Mouse (Mus musculus) heart, embryonic 16.5 days (tissue): ENCODE measurements around the gene AC109138.7. TPM values are rescaled to one million over a fixed set of nuclear protein-coding genes. Genes with fewer than 3 reads are reported as not detected.
"Not testable (repeated sequence)": the region's sequence is repeated elsewhere in the genome, so short reads cannot be mapped to it uniquely, and the experiment has no call there.

Experiments used
- ATAC-seq: fragments of 200-750 bp; cut with Nextera tagmentation; replicated peaks from 2 replicates; pipeline ENCODE4 v1.8.0; 2017; ENCODE audit warnings: moderate number of reproducible peaks; ENCODE audit not compliant: insufficient read depth, low FRiP score; ENCODE audit errors: extremely low read depth
- H3K27ac ChIP-seq: fragments of 300-500 bp; sonication (generic); 2 replicates; pipeline ENCODE4 v1.5.1; 2014; ENCODE audit warnings: mild to moderate bottlenecking, low read length, control low read depth, moderate library complexity
- H3K27me3 ChIP-seq: fragments of 300-500 bp; sonication (generic); 2 replicates; pipeline ENCODE4 v1.6.1; 2014; ENCODE audit warnings: low read length, mixed read lengths; ENCODE audit not compliant: control insufficient read depth, insufficient read depth
- H3K36me3 ChIP-seq: fragments of 300-500 bp; sonication (generic); 2 replicates; pipeline ENCODE4 v1.6.1; 2014; ENCODE audit not compliant: control insufficient read depth, insufficient read depth
- H3K4me1 ChIP-seq: fragments of 300-500 bp; sonication (generic); 2 replicates; pipeline ENCODE4 v1.6.1; 2014; ENCODE audit warnings: low read length, mixed read lengths; ENCODE audit not compliant: control insufficient read depth, insufficient read depth
- H3K4me2 ChIP-seq: fragments of 300-500 bp; sonication (generic); 2 replicates; pipeline ENCODE4 v1.6.1; 2014; ENCODE audit warnings: low read depth, mild to moderate bottlenecking, control low read depth, low read length
- H3K4me3 ChIP-seq: fragments of 300-500 bp; sonication (generic); 2 replicates; pipeline ENCODE4 v1.5.1; 2014; ENCODE audit warnings: mild to moderate bottlenecking, control low read depth, low read length
- H3K9ac ChIP-seq: fragments of 300-500 bp; sonication (generic); 2 replicates; pipeline ENCODE4 v1.6.1; 2014; ENCODE audit warnings: low read length, control low read depth
- H3K9me3 ChIP-seq: fragments of 300-500 bp; sonication (generic); replicated peaks from 2 replicates; pipeline ENCODE4 v1.6.1; 2016; ENCODE audit warnings: low read length; ENCODE audit not compliant: control insufficient read depth
- WGBS: fragments of 180-500 bp; shearing (Covaris S2); extraction: QIAGEN DNeasy Blood & Tissue Kit; methylation state at CpG from one replicate; pipeline ENCODE4 v1.1.7; 2014; 5-methylcytosine and 5-hydroxymethylcytosine counted together
- polyA plus RNA-seq: library from polyadenylated mRNA; unstranded; fragments of >200 nt; fragmentation: Nextera tagmentation; extraction: Ambion mirVana; gene quantifications from 2 replicates; pipeline ENCODE4 v1.2.1, GENCODE M21; 2015

The AC109138.7 gene
- polyA plus RNA-seq, 1 experiment from 2014 or later: not detected

DNA sequence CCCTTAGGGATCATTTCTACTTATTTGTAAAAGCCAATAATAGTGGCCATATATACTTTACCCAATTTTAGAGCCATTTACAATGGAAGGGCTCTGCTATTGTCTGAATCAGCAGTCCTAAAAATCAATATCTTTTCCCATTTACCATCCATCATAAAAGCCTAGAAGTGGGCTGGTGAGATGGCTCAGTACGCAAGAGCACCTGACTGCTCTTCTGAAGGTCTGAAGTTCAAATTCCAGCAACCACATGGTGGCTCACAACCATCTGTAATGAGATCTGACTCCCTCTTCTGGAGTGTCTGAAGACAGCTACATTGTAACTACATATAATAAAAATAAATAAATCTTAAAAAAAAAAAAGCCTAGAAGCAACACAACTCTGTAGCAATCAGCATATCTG is 34.5 kb downstream of the AC109138.7 start:
- not testable (repeated sequence) for H3K36me3 ChIP-seq, H3K4me2 ChIP-seq, H3K9me3 ChIP-seq, H3K27ac ChIP-seq, H3K4me3 ChIP-seq, H3K9ac ChIP-seq, H3K4me1 ChIP-seq, H3K27me3 ChIP-seq, ATAC-seq
- WGBS: 60% methylated on average over 1 of the region's 1 CpGs

DNA sequence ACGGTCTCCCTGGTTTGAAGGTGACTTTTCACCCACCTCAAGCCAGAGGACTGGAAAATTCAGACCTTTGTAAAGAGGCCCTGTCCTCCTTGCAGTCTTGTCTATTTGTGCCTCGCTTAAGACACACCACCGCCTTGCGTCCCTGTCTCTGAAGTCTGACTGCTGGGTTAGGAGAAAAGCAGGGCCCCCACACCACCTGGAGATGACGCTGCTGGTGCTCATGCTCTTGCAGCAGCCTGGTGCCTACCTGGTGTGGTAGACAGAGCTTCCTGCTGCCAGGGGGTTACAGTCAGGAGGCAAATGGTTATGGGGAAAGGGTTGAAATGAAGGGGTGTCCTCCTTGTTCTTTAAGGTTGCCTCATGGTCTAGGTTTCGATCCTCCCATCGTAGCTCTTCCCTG is 40.1 kb downstream of the AC109138.7 start:
- Histone ChIP-seq H3K36me3 (no peaks in the 10 kb centered on the region), H3K4me1 (0 out of 2 replicates have a peak, but pooled peaks cover 4% of the 10 kb centered on the region), H3K27ac (no peak overlapping the region), H3K4me3 (no peak overlapping the region), H3K9ac (no peak overlapping the region), H3K9me3 (peaks cover 2% of the 10 kb centered on the region; the same call in 1 of the 2 replicates), H3K4me2 (no peak overlapping the region), H3K27me3 (no peaks in the 10 kb centered on the region)
- no peak for ATAC-seq
- whole genome bisulfite sequencing: 85% methylated on average over 7 of the region's 7 CpGs

DNA sequence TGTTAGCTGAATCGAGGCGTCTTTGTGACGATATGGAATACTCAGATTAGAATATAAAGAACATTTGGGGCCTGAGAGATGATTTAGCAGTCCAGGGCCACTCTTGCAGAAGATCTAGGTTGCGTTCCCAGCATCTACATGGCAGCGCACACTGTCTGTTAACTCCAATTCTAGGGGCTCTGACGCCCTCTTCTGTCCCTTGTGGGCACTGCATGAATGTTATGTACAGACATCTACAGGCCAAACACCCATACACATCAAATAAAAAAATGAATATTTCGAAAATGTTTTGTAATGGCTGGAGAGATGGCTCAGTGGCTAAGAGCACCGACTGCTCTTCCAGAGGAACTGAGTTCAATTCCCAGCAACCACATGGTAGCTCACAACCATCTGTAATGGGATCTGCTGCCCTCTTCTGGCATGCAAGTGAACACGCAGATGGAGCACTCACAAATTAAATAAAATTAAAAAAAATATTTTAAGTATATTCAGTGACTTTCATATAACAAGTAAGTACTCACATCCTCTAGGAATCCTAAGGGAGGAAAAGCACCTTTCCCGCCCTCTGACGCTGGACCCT is 41.5 kb downstream of the AC109138.7 start:
- Histone ChIP-seq H3K4me2 (no peak overlapping the region), H3K4me1 (0 out of 2 replicates have a peak, but pooled peaks cover 4% of the 10 kb centered on the region), H3K9me3 (peaks cover 2% of the 10 kb centered on the region; the same call in 1 of the 2 replicates), H3K27me3 (no peaks in the 10 kb centered on the region), H3K4me3 (no peak overlapping the region), H3K36me3 (no peaks in the 10 kb centered on the region), H3K27ac (no peak overlapping the region), H3K9ac (no peak overlapping the region)
- WGBS: 69% methylated on average over 11 of the region's 11 CpGs
- ATAC-seq: no peak

DNA sequence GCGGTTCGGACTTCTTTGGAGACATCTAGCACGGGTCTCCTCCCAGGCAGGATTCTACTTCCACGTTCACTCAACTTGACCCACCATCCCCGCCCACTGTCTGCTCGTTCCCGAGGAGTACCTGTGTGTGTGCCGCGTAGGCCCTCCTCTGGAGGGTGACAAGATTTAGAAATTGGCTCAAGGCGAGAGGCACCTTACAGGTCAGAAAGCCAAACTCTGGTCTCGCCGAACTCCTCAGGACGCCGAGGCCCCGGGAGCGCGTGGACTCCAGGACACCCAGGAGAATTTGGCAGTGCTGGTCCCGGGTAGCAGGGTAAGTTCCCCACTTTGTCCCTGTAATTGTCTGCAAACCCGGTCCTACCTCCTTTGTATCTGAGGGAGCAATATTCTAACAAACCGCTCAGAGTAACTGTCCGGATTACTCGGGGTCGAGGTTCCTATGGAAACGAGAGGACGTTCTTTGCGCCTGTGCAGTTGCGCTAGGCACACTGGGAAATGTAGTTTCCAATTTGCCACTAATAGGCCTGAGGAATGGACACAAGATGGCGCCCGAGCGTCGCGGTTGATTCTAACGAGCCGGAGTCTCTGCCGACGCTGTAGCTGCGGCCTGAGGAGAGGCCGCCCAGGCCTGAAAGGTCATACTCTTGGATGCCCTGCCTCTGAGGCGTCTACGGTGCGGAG is 43.2 kb downstream of the AC109138.7 start:
- peak; percentile 92 for ATAC-seq
- no peaks in the 10 kb centered on the region for H3K27me3 ChIP-seq
- 0 out of 2 replicates have a peak, but pooled peaks cover 4% of the 10 kb centered on the region for H3K4me1 ChIP-seq
- WGBS: under 1% methylated on average over 41 of the region's 41 CpGs
- peak overlapping the region; percentile 96 for H3K4me2 ChIP-seq
- no peaks in the 10 kb centered on the region for H3K36me3 ChIP-seq
- H3K9me3 ChIP-seq: peaks cover 2% of the 10 kb centered on the region; the same call in 1 of the 2 replicates
- H3K4me3 ChIP-seq: peak overlapping the region; percentile 80
- peak overlapping the region; percentile 76 for H3K9ac ChIP-seq
- H3K27ac ChIP-seq: peak overlapping the region; percentile 50; the same call in 1 of the 2 replicates

DNA sequence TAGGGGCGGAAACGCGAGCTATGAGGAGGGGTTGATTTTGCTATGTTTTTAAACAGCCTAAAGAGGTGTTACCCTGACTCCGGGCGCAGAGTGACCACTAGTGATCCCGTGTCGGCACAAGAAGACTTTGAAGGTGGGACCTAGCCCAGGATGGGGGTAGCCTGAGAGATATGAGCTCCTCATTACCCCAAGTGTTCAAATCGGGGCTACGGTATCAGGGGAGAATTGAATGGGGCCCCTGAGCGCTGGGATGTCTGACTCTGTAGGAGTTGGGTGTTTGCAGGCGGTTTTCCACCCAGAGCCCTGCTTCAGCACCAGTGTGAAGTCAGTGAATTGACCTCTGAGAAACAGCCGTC is 43.7 kb downstream of the AC109138.7 start:
- Histone ChIP-seq H3K9me3 (peaks cover 2% of the 10 kb centered on the region; the same call in 1 of the 2 replicates), H3K27ac (peak overlapping the region; percentile 50; the same call in 1 of the 2 replicates), H3K27me3 (no peaks in the 10 kb centered on the region), H3K4me2 (peak overlapping the region; percentile 96), H3K4me3 (peak overlapping the region; percentile 80), H3K9ac (peak overlapping the region; percentile 69), H3K36me3 (no peaks in the 10 kb centered on the region), H3K4me1 (0 out of 2 replicates have a peak, but pooled peaks cover 4% of the 10 kb centered on the region)
- no peak; the same call in 1 of the 2 replicates for ATAC-seq
- 19% methylated on average over 12 of the region's 12 CpGs for WGBS

DNA sequence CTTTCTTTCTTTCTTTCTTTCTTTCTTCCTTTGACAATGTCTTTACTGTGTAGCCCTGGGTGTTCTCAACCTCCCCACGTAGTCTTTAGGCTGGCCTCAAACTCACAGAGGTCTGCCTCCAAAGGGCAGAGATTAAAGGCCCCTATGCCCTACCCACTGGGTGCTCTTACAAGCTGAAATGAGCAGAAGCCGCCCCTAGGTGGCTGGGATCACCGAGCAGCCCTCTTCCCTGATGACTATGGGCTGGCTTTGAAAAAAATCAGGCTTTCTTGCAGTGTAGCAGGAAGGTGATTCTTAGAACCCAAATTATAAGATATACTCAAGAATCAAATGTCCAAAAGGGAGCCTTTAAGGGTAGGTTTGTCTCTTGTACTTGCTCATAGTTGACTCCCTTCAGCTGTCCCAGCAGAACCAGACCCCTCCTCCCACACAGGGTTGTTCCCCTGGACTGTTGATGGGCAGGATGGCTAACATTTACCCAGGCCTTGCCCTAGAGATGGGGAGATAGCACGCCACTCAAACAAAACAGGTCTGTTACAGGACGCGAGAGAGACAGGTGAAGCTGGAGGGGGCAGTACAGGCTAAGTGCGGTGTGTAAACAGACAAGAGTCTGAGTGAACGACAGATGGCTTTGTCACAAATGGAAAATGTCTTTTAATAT is 47.0 kb downstream of the AC109138.7 start:
- ATAC-seq: no peak

DNA sequence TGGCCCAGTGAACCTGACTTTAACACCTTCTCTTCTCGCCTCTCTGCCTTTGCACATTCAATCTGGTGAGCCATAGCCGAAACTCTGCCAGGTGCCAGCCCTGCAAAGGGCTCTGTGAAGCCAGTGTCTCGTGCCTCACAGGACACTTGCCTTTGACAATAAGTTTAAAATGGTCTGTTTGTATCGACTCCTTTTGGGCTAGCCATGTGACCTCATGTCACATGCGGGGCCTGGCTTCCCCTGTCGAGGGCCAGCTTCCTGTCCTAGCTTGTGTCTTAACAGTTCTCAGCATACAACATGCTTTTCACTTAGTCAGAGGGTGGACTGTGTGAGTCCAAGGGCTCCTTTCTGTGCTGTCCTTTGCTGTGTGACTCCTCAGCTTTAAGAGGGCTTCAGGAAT is 48.6 kb downstream of the AC109138.7 start:
- no peaks in the 10 kb centered on the region for H3K9me3 ChIP-seq
- no peak overlapping the region for H3K27ac ChIP-seq
- no peaks in the 10 kb centered on the region for H3K27me3 ChIP-seq
- ATAC-seq: no peak
- no peaks in the 10 kb centered on the region for H3K4me1 ChIP-seq
- WGBS: 57% methylated on average over 6 of the region's 6 CpGs
- no peak overlapping the region for H3K9ac ChIP-seq
- no peak overlapping the region for H3K4me3 ChIP-seq
- no peaks in the 10 kb centered on the region for H3K36me3 ChIP-seq
- H3K4me2 ChIP-seq: no peak overlapping the region

More for the DNA sequence above, 47.0 kb downstream of the AC109138.7 start:
- Histone ChIP-seq H3K4me3 (no peak overlapping the region), H3K4me2 (no peak overlapping the region), H3K4me1 (0 out of 2 replicates have a peak, but pooled peaks cover 4% of the 10 kb centered on the region), H3K27me3 (no peaks in the 10 kb centered on the region), H3K9me3 (no peaks in the 10 kb centered on the region), H3K27ac (no peak overlapping the region), H3K9ac (no peak overlapping the region), H3K36me3 (no peaks in the 10 kb centered on the region)
- WGBS: 60% methylated on average over 8 of the region's 8 CpGs

DNA sequence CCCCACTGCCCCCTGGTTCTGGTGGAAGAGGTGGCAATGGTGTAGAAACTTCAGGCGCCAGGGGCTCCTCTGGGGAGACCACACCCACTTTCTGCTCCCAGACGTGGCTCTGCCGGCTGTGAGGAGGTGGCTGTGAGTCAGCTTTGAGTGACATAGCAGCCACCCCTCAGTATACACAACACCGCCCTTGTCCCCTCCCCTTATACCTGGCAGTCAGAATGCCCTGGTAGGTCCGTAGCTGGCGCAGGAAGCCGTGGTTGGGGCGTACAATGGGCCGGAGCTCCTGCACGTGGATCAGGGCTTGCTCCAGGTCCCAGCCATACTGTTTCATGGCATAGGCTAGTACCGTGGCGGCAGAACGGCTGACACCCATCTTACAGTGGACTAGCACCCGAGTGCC is 49.5 kb downstream of the AC109138.7 start:
- no peak for ATAC-seq
- no peaks in the 10 kb centered on the region for H3K27me3 ChIP-seq
- H3K4me2 ChIP-seq: no peak overlapping the region
- H3K27ac ChIP-seq: no peak overlapping the region
- no peaks in the 10 kb centered on the region for H3K36me3 ChIP-seq
- 66% methylated on average over 14 of the region's 14 CpGs for WGBS
- H3K9me3 ChIP-seq: no peaks in the 10 kb centered on the region
- peaks cover 6% of the 10 kb centered on the region; the same call in 1 of the 2 replicates for H3K4me1 ChIP-seq
- H3K9ac ChIP-seq: no peak overlapping the region
- no peak overlapping the region for H3K4me3 ChIP-seq
